Mouse (Mus musculus): ENCODE results near the gene Fli1.
A peak's percentile ranks its signal among the peaks of the same experiment; 100 is the strongest.

- TF ChIP-seq CTCF (IDR thresholded peaks at IDR 0.05 in 2 of 3, conservative IDR thresholded peaks at IDR 0.05 in 1 of 3; ENCODE audit: control insufficient read depth in 1 of 3, insufficient read depth in 1 of 3, low read depth in 2 of 3, low read length in 3 of 3, poor library complexity in 1 of 3, severe bottlenecking in 1 of 3) (no peak), POLR2A (IDR thresholded peaks at IDR 0.05; ENCODE audit: control insufficient read depth in 1 of 2, insufficient read depth in 1 of 2, low read depth in 1 of 2, low read length in 2 of 2, poor library complexity in 1 of 2) (no peak), POLR2AphosphoS5 (IDR thresholded peaks at IDR 0.05; ENCODE audit: borderline replicate concordance, low read depth, low read length) (no peak), ZMIZ1 (IDR thresholded peaks at IDR 0.05; ENCODE audit: low read depth, low read length) (no peak), MEF2A (IDR thresholded peaks at IDR 0.05; ENCODE audit: extremely low read depth, insufficient replicate concordance, low read depth, low read length, poor library complexity, severe bottlenecking) (no peak), RCOR1 (IDR thresholded peaks at IDR 0.05; ENCODE audit: low read depth, low read length) (peak; percentile 86), ETS1 (IDR thresholded peaks at IDR 0.05; ENCODE audit: low read depth, low read length) (peak; percentile 66; the same call in 1 of the 2 replicates), UBTF (IDR thresholded peaks at IDR 0.05; ENCODE audit: borderline replicate concordance, insufficient read depth, low read depth, low read length) (0 out of 2 replicates have a peak, but pooled peaks have one; percentile 40), CHD2 (IDR thresholded peaks at IDR 0.05; ENCODE audit: low read length) (no peak), ELF1 (IDR thresholded peaks at IDR 0.05; ENCODE audit: low read depth, low read length) (no peak), ZC3H11A (IDR thresholded peaks at IDR 0.05; ENCODE audit: low read depth, low read length) (no peak), USF1 (IDR thresholded peaks at IDR 0.05; ENCODE audit: low read depth, low read length) (no peak)
Observed at GRCm38 (mm10) chr9:32495643-32495997, 47.0 kb downstream of the Fli1 start.
